Mouse (Mus musculus): ENCODE measurements around the gene Sh3tc1. TPM values are rescaled to one million over a fixed set of nuclear protein-coding genes. Genes with fewer than 3 reads are reported as not detected.
A peak's percentile ranks its signal among the peaks of the same experiment; 100 is the strongest.

Gene Sh3tc1
- polyA plus RNA-seq, 1 experiment from 2014 or later = 2.8 TPM

- 56% methylated on average over 4 of the region's 4 CpGs for whole genome bisulfite sequencing
Observed at GRCm38 (mm10) chr5:35717946-35718345, 21.8 kb downstream of the Sh3tc1 start.

GRCm38 (mm10) chr5:35717455-35717854 lies 22.3 kb downstream of the Sh3tc1 start:
- WGBS = 86% methylated on average over 5 of the region's 5 CpGs
- Histone ChIP-seq H3K4me3 (replicated peaks; ENCODE audit: low read length) (no peak overlapping the region), H3K9ac (replicated peaks; ENCODE audit: low read depth, low read length) (no peak overlapping the region), H3K4me1 (replicated peaks; ENCODE audit: control insufficient read depth, insufficient read depth, low read length) (no peaks in the 10 kb centered on the region), H3K9me3 (ENCODE audit: control insufficient read depth, low read length) (no peaks in the 10 kb centered on the region), H3K36me3 (ENCODE audit: control insufficient read depth, insufficient read depth) (no peaks in the 10 kb centered on the region), H3K27ac (ENCODE audit: low read length) (no peak overlapping the region), H3K4me2 (ENCODE audit: low read length) (no peak overlapping the region), H3K27me3 (replicated peaks; ENCODE audit: control insufficient read depth, insufficient read depth, low read length) (no peaks in the 10 kb centered on the region)
- ATAC-seq = no peak

More at GRCm38 (mm10) chr5:35717946-35718345, 21.8 kb downstream of the Sh3tc1 start:
- Histone ChIP-seq H3K4me1 (replicated peaks; ENCODE audit: control insufficient read depth, insufficient read depth, low read length) (no peaks in the 10 kb centered on the region), H3K27me3 (replicated peaks; ENCODE audit: control insufficient read depth, insufficient read depth, low read length) (no peaks in the 10 kb centered on the region), H3K36me3 (ENCODE audit: control insufficient read depth, insufficient read depth) (no peaks in the 10 kb centered on the region), H3K4me2 (ENCODE audit: low read length) (no peak overlapping the region), H3K4me3 (replicated peaks; ENCODE audit: low read length) (no peak overlapping the region), H3K9ac (replicated peaks; ENCODE audit: low read depth, low read length) (no peak overlapping the region), H3K9me3 (ENCODE audit: control insufficient read depth, low read length) (no peaks in the 10 kb centered on the region), H3K27ac (ENCODE audit: low read length) (no peak overlapping the region)
- ATAC-seq = no peak

- Histone ChIP-seq H3K9ac (replicated peaks; ENCODE audit: low read depth, low read length) (no peak overlapping the region), H3K4me3 (replicated peaks; ENCODE audit: low read length) (no peak overlapping the region), H3K4me2 (ENCODE audit: low read length) (no peak overlapping the region), H3K9me3 (ENCODE audit: control insufficient read depth, low read length) (no peaks in the 10 kb centered on the region), H3K36me3 (ENCODE audit: control insufficient read depth, insufficient read depth) (no peaks in the 10 kb centered on the region), H3K27me3 (replicated peaks; ENCODE audit: control insufficient read depth, insufficient read depth, low read length) (no peaks in the 10 kb centered on the region), H3K27ac (ENCODE audit: low read length) (no peak overlapping the region), H3K4me1 (replicated peaks; ENCODE audit: control insufficient read depth, insufficient read depth, low read length) (no peaks in the 10 kb centered on the region)
- ATAC-seq = peak; percentile 93
- WGBS = 44% methylated on average over 13 of the region's 13 CpGs
Observed at GRCm38 (mm10) chr5:35713649-35714354, 26.0 kb downstream of the Sh3tc1 start.

DNA sequence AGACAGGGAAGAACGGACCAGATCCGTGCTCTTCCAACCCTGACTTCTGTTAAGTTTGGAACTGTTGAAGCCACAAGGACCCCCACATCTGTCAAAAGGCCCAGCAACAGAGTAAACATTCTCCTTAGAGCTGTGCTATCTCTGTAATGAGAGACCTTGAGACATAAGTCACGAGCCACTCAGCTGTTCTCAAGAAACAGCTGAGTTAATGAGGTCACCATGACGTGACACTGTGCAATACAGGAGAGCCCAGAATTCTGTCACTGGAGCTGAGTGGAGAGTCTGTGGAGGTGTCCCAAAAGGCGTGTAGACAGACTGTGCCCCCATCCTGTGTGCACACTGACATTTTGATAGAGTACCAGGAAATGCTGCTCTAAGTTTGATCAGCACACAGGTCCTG lies 27.3 kb downstream of the Sh3tc1 start:
- Histone ChIP-seq H3K4me2 (ENCODE audit: low read length) (no peak overlapping the region), H3K27me3 (replicated peaks; ENCODE audit: control insufficient read depth, insufficient read depth, low read length) (no peaks in the 10 kb centered on the region), H3K4me3 (replicated peaks; ENCODE audit: low read length) (no peak overlapping the region), H3K9me3 (ENCODE audit: control insufficient read depth, low read length) (no peaks in the 10 kb centered on the region), H3K27ac (ENCODE audit: low read length) (no peak overlapping the region), H3K9ac (replicated peaks; ENCODE audit: low read depth, low read length) (no peak overlapping the region), H3K36me3 (ENCODE audit: control insufficient read depth, insufficient read depth) (no peaks in the 10 kb centered on the region), H3K4me1 (replicated peaks; ENCODE audit: control insufficient read depth, insufficient read depth, low read length) (no peaks in the 10 kb centered on the region)
- ATAC-seq = no peak
- 76% methylated on average over 5 of the region's 5 CpGs for WGBS

GRCm38 (mm10) chr5:35710931-35711330 lies 28.9 kb downstream of the Sh3tc1 start:
- Histone ChIP-seq H3K36me3 (ENCODE audit: control insufficient read depth, insufficient read depth) (no peaks in the 10 kb centered on the region), H3K27ac (ENCODE audit: low read length) (no peak overlapping the region), H3K9ac (replicated peaks; ENCODE audit: low read depth, low read length) (no peak overlapping the region), H3K27me3 (replicated peaks; ENCODE audit: control insufficient read depth, insufficient read depth, low read length) (no peaks in the 10 kb centered on the region), H3K4me3 (replicated peaks; ENCODE audit: low read length) (no peak overlapping the region), H3K4me1 (replicated peaks; ENCODE audit: control insufficient read depth, insufficient read depth, low read length) (no peaks in the 10 kb centered on the region), H3K4me2 (ENCODE audit: low read length) (no peak overlapping the region), H3K9me3 (ENCODE audit: control insufficient read depth, low read length) (no peaks in the 10 kb centered on the region)
- 69% methylated on average over 3 of the region's 3 CpGs for WGBS
- no peak for ATAC-seq

GRCm38 (mm10) chr5:35710481-35710880 lies 29.3 kb downstream of the Sh3tc1 start:
- H3K9ac ChIP-seq (replicated peaks; ENCODE audit: low read depth, low read length) = no peak overlapping the region
- no peak overlapping the region for H3K27ac ChIP-seq (ENCODE audit: low read length)
- WGBS = 82% methylated on average over 3 of the region's 3 CpGs
- H3K36me3 ChIP-seq (ENCODE audit: control insufficient read depth, insufficient read depth) = no peaks in the 10 kb centered on the region
- H3K4me2 ChIP-seq (ENCODE audit: low read length) = no peak overlapping the region
- H3K4me1 ChIP-seq (replicated peaks; ENCODE audit: control insufficient read depth, insufficient read depth, low read length) = no peaks in the 10 kb centered on the region
- no peaks in the 10 kb centered on the region for H3K27me3 ChIP-seq (replicated peaks; ENCODE audit: control insufficient read depth, insufficient read depth, low read length)
- no peaks in the 10 kb centered on the region for H3K9me3 ChIP-seq (ENCODE audit: control insufficient read depth, low read length)
- ATAC-seq = no peak
- no peak overlapping the region for H3K4me3 ChIP-seq (replicated peaks; ENCODE audit: low read length)

- no peaks in the 10 kb centered on the region for H3K27me3 ChIP-seq (replicated peaks; ENCODE audit: control insufficient read depth, insufficient read depth, low read length)
- H3K4me2 ChIP-seq (ENCODE audit: low read length) = no peak overlapping the region
- H3K36me3 ChIP-seq (ENCODE audit: control insufficient read depth, insufficient read depth) = no peaks in the 10 kb centered on the region
- no peak overlapping the region for H3K4me3 ChIP-seq (replicated peaks; ENCODE audit: low read length)
- no peak for ATAC-seq
- no peak overlapping the region for H3K27ac ChIP-seq (ENCODE audit: low read length)
- 94% methylated on average over 3 of the region's 3 CpGs for WGBS
- H3K9me3 ChIP-seq (ENCODE audit: control insufficient read depth, low read length) = no peaks in the 10 kb centered on the region
- no peaks in the 10 kb centered on the region for H3K4me1 ChIP-seq (replicated peaks; ENCODE audit: control insufficient read depth, insufficient read depth, low read length)
- no peak overlapping the region for H3K9ac ChIP-seq (replicated peaks; ENCODE audit: low read depth, low read length)
Observed at GRCm38 (mm10) chr5:35705411-35705810, 34.4 kb downstream of the Sh3tc1 start.

DNA sequence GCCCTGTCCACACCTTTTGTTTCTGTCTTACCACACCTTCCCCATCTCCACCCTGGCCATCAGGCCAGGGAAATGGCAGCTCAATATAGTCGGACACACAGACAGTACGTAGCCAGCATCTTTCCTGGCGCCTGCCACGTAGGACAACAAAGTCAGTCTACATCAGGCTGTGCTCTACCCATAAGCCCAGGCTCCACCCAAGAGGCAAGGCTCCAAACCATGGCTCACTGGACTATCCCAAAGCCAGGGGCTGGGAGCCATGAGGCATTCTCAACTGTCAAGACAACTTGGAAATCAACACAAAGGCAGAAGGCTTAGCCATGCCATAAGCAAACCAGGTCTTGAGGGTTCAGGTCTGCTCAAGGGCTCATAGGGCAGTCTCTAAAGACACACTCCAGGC lies 36.0 kb downstream of the Sh3tc1 start:
- Histone ChIP-seq H3K9me3 (ENCODE audit: control insufficient read depth, low read length) (no peaks in the 10 kb centered on the region), H3K4me3 (replicated peaks; ENCODE audit: low read length) (no peak overlapping the region), H3K4me2 (ENCODE audit: low read length) (no peak overlapping the region), H3K36me3 (ENCODE audit: control insufficient read depth, insufficient read depth) (no peaks in the 10 kb centered on the region), H3K27ac (ENCODE audit: low read length) (no peak overlapping the region), H3K4me1 (replicated peaks; ENCODE audit: control insufficient read depth, insufficient read depth, low read length) (no peaks in the 10 kb centered on the region), H3K27me3 (replicated peaks; ENCODE audit: control insufficient read depth, insufficient read depth, low read length) (no peaks in the 10 kb centered on the region), H3K9ac (replicated peaks; ENCODE audit: low read depth, low read length) (no peak overlapping the region)
- WGBS = 91% methylated on average over 4 of the region's 4 CpGs
- ATAC-seq = no peak

- Histone ChIP-seq H3K4me3 (replicated peaks; ENCODE audit: low read length) (no peak overlapping the region), H3K4me1 (replicated peaks; ENCODE audit: control insufficient read depth, insufficient read depth, low read length) (no peaks in the 10 kb centered on the region), H3K4me2 (ENCODE audit: low read length) (no peak overlapping the region), H3K27ac (ENCODE audit: low read length) (no peak overlapping the region), H3K9ac (replicated peaks; ENCODE audit: low read depth, low read length) (no peak overlapping the region), H3K9me3 (ENCODE audit: control insufficient read depth, low read length) (no peaks in the 10 kb centered on the region), H3K36me3 (ENCODE audit: control insufficient read depth, insufficient read depth) (no peaks in the 10 kb centered on the region), H3K27me3 (replicated peaks; ENCODE audit: control insufficient read depth, insufficient read depth, low read length) (no peaks in the 10 kb centered on the region)
- 85% methylated on average over 8 of the region's 8 CpGs for WGBS
- ATAC-seq = no peak
Observed at GRCm38 (mm10) chr5:35703183-35703582, 36.6 kb downstream of the Sh3tc1 start.

Data from forebrain, embryonic 16.5 days (tissue).